Mouse (Mus musculus) spleen, adult 2 months (tissue): ENCODE measurements around the gene Vmn1r54. TPM values are rescaled to one million over a fixed set of nuclear protein-coding genes. Genes with fewer than 3 reads are reported as not detected.

Source experiments
- DNase-seq, 2 experiments: peaks; one replicate each; pipeline versions ENCODE4 v3.0.0 to v3.0.0-alpha.2; 2012 to 2021; ENCODE audit warnings: low spot score in 2 of 2, low read depth in 1 of 2
- H3K27ac ChIP-seq: fragments of 200-500 bp; 2 replicates; pipeline ENCODE4 v1.5.1; 2012; ENCODE audit warnings: low read length, inconsistent platforms; ENCODE audit not compliant: insufficient read depth
- H3K27me3 ChIP-seq: fragments of 200-500 bp; 2 replicates; pipeline ENCODE4 v1.6.1; 2012; ENCODE audit warnings: mild to moderate bottlenecking, moderate library complexity, low read length, inconsistent platforms; ENCODE audit not compliant: control insufficient read depth, insufficient read depth
- H3K36me3 ChIP-seq: fragments of 200-500 bp; 2 replicates; pipeline ENCODE4 v1.6.1; 2012; ENCODE audit warnings: mild to moderate bottlenecking, low read length, inconsistent platforms; ENCODE audit not compliant: control insufficient read depth, insufficient read depth
- H3K4me1 ChIP-seq: fragments of 200-500 bp; 2 replicates; pipeline ENCODE4 v1.6.1; 2011; ENCODE audit warnings: inconsistent platforms; ENCODE audit not compliant: control insufficient read depth, insufficient read depth, insufficient read length
- H3K4me3 ChIP-seq: fragments of 200-500 bp; 2 replicates; pipeline ENCODE4 v1.5.1; 2011; ENCODE audit warnings: mild to moderate bottlenecking, inconsistent platforms; ENCODE audit not compliant: insufficient read depth, insufficient read length; ENCODE audit errors: extremely low read depth
- CTCF ChIP-seq: fragments of 200-500 bp; IDR thresholded peaks from 2 replicates; pipeline ENCODE4 v1.5.1; 2011; ENCODE audit warnings: mild to moderate bottlenecking, inconsistent platforms; ENCODE audit not compliant: insufficient read depth, insufficient read length, insufficient replicate concordance; ENCODE audit errors: extremely low read depth
- POLR2A ChIP-seq: fragments of 200-500 bp; IDR thresholded peaks from 2 replicates; pipeline ENCODE4 v1.6.1; 2011; ENCODE audit warnings: low read depth, low read length, inconsistent platforms
- WGBS: fragments of 180-500 bp; shearing (Covaris S2); methylation state at CpG from one replicate; pipeline ENCODE4 v1.1.7; 2018; 5-methylcytosine and 5-hydroxymethylcytosine counted together
- polyA plus RNA-seq: library from polyadenylated mRNA; depleted of rRNA; stranded (reverse); fragments of >200 nt; gene quantifications from 2 replicates; pipeline ENCODE4 v1.2.3, GENCODE M21; 2012; rRNA removed

Gene Vmn1r54
- polyA plus RNA-seq, 1 experiment, result not detected

DNA sequence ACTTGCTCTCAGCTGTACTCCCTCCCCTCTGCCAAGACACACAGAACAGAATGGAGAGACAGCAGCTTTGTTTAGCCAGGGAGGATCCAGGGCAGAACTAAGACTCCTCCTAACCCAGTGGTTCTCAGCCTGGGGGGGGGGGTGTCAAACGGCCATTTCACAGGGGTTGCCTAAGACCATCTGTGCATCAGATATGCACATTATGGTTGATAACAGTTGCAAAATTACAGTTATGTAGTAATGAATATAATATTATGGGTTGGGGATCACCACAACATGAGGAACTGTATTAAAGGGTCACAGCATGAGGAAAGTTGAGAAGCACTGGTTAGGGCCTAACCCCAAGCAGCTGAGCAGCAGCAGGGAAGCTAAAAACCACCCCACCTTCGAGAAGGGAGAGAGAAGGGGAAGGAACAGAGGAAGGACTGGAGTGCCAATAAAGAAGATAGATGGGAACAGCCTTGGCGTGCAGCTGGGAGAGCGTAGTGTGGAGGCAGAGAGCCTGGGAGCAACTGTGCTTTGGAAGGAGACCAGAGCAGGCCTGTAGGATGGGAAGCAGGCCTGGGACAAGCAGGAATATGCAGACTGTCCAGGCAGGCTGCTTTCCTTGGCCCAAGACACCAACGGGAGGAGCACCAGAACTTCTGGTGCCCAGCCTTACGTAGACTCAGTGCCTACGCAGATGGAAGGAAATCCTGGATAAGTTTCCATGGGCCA lies 73.5 kb downstream of the Vmn1r54 start:
- 69% methylated on average over 7 of the region's 7 CpGs for WGBS
- DNase-seq, result no peak
- no peak for TF ChIP-seq POLR2A
- no peak for TF ChIP-seq CTCF
- no peaks in the 10 kb centered on the region for H3K27me3 ChIP-seq
- H3K4me3 ChIP-seq, result no peak overlapping the region
- H3K4me1 ChIP-seq, result no peaks in the 10 kb centered on the region
- no peaks in the 10 kb centered on the region for H3K36me3 ChIP-seq
- no peak overlapping the region for H3K27ac ChIP-seq

DNA sequence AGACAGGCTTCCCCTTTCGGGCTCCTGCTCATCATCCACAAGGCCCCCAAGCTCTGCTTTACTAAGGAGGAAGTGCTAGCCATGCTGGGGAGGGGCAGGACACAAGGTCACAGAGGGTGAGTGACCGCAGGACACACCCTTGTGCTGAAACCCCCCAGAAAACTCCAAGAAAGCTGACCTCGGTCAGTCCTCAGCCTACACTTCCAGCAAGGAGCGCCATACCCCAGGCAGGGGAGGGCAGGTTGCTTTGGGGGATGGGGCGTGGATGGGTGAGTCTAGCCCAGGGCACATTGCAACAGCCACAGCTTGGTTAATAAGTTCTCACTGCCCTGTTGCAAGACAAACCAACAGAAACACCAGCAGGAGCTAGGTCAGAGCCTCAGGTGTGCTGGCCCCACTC lies 74.3 kb downstream of the Vmn1r54 start:
- no peaks in the 10 kb centered on the region for H3K4me1 ChIP-seq
- H3K36me3 ChIP-seq, result no peaks in the 10 kb centered on the region
- H3K27ac ChIP-seq, result no peak overlapping the region
- no peak overlapping the region for H3K4me3 ChIP-seq
- 70% methylated on average over 5 of the region's 5 CpGs for WGBS
- no peak for DNase-seq
- no peaks in the 10 kb centered on the region for H3K27me3 ChIP-seq
- TF ChIP-seq CTCF (no peak), POLR2A (no peak)

Other genes with a start within 250 kb of the Vmn1r54 start
- not detected in 2 replicates for gene Vmn1r47, start 230.2 kb upstream of the Vmn1r54 start, polyA plus RNA-seq
- gene Vmn1r48, start 209.5 kb upstream of the Vmn1r54 start, polyA plus RNA-seq, result not detected in 2 replicates
- gene Vmn1r49, start 167.8 kb upstream of the Vmn1r54 start, polyA plus RNA-seq, result not detected in 2 replicates
- gene Vmn1r50, start 144.9 kb upstream of the Vmn1r54 start, polyA plus RNA-seq, result not detected in 2 replicates
- not detected in 2 replicates for gene Vmn1r51, start 123.7 kb upstream of the Vmn1r54 start, polyA plus RNA-seq
- not detected in 2 replicates for gene Vmn1r52, start 71.5 kb upstream of the Vmn1r54 start, polyA plus RNA-seq
- gene V1ra8, start 43.5 kb upstream of the Vmn1r54 start, polyA plus RNA-seq, result not detected in 2 replicates
- not detected in 2 replicates for gene Vmn1r53, start 21.9 kb upstream of the Vmn1r54 start, polyA plus RNA-seq
- not detected in 2 replicates for gene BC048671, start 54.9 kb downstream of the Vmn1r54 start, polyA plus RNA-seq
- 1.1 and 1.4 TPM in 2 replicates for gene Chst13, start 78.9 kb downstream of the Vmn1r54 start, polyA plus RNA-seq
- 0.02 TPM in 2 replicates for gene Uroc1, start 87.0 kb downstream of the Vmn1r54 start, polyA plus RNA-seq
- 15.6 and 24.6 TPM in 2 replicates for gene Zxdc, start 123.2 kb downstream of the Vmn1r54 start, polyA plus RNA-seq
- not detected in 2 replicates for gene Cfap100, start 182.5 kb downstream of the Vmn1r54 start, polyA plus RNA-seq
- gene Klf15, start 216.3 kb downstream of the Vmn1r54 start, polyA plus RNA-seq, result 9.7 and 11.0 TPM in 2 replicates
- gene Aldh1l1, start 240.1 kb downstream of the Vmn1r54 start, polyA plus RNA-seq, result 1.9 and 2.9 TPM in 2 replicates